Mouse (Mus musculus) cerebellum, adult 2 months (tissue): Measurements from ENCODE around the gene Ppl.

Experiments used
- CTCF ChIP-seq: fragments of 200-500 bp; IDR thresholded peaks from 2 replicates; pipeline ENCODE4 v1.5.1; 2011; ENCODE audit warnings: low read depth, mild to moderate bottlenecking, control low read depth, low read length, moderate library complexity, borderline replicate concordance; ENCODE audit not compliant: insufficient read depth
- POLR2A ChIP-seq: fragments of 200-500 bp; IDR thresholded peaks from 2 replicates; pipeline ENCODE4 v1.6.1; 2011; ENCODE audit warnings: low read length, control low read depth, borderline replicate concordance; ENCODE audit not compliant: insufficient read depth

- TF ChIP-seq POLR2A = no peak
- TF ChIP-seq CTCF = no peak
These were observed 7.5 kb upstream of the Ppl start for GRCm38 (mm10) chr16:5139741-5140140.
